Mouse (Mus musculus) lung, adult 2 months (tissue): ENCODE results near the gene Cphx2.
"Not testable (repeated sequence)": the region's sequence is repeated elsewhere in the genome, so short reads cannot be mapped to it uniquely, and the experiment has no call there.

Experiments used
- CTCF ChIP-seq: fragments of 200-500 bp; IDR thresholded peaks from 2 replicates; pipeline ENCODE4 v1.5.1; 2011; ENCODE audit warnings: mild to moderate bottlenecking, low read length, control low read depth; ENCODE audit not compliant: insufficient read depth
- POLR2A ChIP-seq: fragments of 200-500 bp; IDR thresholded peaks from 2 replicates; pipeline ENCODE4 v1.6.1; 2011; ENCODE audit warnings: low read depth, mild to moderate bottlenecking, control low read depth, low read length, borderline replicate concordance; ENCODE audit errors: extremely low read depth

GRCm38 (mm10) chr14:26058184-26058583 lies 23.1 kb upstream of the Cphx2 start:
- not testable (repeated sequence) for TF ChIP-seq CTCF, POLR2A
